Mouse (Mus musculus) regulatory T cell (primary cell): ENCODE measurements around the gene Ripor1.

Experiments used
- in situ Hi-C: fragments of 300-600 bp; cut with MboI, MseI; formaldehyde crosslinking; loops from one replicate; pipeline ENCODE4 v1.15.1; 2025; ENCODE audit warnings: high pct_unique_total_duplicates

Ripor1 gene

DNA sequence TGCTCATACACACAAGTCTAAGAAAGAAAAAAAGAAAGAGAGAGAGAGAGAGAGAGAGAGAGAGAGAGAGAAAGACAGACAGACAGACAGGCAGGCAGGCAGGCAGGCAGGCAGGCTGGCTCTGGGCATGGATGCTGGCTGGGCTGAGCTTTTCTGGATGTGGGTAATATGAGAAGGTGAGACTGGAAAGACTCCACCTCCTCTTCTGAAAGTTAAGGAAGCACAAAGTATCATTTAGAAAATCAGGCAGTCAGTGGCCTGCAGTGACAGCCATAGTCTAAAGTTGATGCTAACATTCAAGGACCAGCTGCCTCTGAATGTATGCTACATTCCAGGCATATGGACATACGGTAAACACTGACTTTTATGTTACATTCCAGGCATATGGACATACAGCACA is 19.8 kb downstream of the Ripor1 start:
- in situ Hi-C loops: no loop called here

DNA sequence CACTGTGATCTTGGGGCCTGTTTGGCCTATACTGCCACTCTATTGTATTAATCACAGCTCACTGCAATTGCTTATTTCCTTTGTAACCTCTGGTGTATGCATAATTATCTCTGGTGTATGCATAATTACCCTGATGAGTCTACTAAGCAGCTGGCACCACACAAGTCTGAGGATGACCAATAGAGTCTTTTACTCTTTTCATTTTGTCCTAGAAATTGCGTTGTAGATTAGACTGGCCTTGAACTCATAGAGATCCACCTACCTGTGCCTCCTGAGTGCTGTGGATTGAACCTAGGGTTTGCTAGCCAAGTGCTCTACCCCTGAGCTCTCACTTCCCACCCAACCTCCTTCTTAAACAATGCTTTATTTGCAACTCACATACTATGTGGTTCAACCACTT is 21.0 kb downstream of the Ripor1 start:
- in situ Hi-C loops: no loop called here

DNA sequence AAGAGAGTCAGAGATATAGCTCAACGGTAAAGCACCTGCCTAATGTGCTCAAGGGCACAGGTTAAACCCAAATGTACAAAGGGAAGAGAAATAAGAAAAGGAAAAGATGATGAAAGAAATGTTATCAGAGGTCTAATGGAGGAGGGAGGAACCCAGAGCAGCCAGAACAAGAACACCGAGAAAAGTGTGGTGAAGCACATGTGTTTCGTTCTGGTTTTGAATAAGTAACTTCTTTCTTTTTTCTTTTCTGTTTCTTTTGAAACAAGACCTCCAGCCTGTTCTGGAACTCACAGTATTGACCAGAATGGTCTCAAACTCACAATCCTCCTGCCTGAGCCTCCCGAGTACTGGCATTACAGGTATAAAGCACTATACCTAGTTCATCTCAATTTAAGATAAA is 24.3 kb downstream of the Ripor1 start:
- in situ Hi-C loops: no loop called here

DNA sequence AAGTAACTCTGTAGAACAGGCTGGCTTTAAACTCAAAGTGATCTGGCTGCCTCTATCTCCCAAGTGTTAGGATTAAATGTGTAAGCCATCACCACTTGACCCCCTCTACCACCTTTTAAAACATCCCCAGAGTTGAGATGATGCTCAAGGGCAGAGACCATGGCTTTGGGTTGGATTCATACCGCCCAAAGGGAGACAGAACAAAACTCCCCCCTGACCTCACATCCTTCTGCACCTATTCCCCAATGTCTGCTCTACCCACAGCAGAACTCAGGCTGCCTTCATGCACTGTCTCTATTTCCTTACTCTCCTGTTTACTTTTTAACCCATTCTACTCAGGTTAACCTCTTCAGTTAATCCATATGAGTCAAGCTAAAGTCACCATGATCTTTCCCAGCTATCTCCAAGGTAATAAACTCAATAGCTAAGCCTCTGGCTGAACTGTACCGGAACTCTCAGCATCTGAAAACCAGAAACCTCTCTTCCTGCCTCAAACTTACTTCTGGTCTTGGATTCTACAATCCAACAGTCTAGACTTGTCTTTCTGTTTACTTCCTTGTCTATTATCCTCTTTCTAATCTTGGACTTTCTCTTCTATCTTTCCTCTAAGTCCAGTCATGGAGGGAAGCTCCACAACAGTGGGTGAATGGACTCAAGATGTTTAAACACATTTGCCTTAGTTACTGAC is 29.9 kb downstream of the Ripor1 start:
- in situ Hi-C loops: no loop called here

DNA sequence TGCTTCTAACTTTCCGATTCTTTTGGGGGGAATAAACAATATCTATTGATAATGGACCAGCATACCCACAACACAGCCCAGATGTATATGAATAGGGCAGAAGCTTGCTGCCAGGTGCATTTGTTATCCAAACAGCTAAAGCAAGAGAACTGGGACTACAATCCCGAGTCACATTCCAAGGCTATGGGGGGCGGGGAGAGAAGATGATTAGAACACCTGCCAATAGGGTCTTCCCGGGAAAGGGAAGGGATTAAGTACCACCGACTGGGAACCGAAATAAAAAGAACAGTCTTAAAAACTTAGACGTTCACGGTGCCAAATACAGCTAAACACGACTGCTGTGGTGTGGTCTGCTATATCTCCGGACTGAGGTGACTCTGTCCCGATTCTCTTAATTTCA is 30.4 kb downstream of the Ripor1 start:
- in situ Hi-C loops: no loop called here

DNA sequence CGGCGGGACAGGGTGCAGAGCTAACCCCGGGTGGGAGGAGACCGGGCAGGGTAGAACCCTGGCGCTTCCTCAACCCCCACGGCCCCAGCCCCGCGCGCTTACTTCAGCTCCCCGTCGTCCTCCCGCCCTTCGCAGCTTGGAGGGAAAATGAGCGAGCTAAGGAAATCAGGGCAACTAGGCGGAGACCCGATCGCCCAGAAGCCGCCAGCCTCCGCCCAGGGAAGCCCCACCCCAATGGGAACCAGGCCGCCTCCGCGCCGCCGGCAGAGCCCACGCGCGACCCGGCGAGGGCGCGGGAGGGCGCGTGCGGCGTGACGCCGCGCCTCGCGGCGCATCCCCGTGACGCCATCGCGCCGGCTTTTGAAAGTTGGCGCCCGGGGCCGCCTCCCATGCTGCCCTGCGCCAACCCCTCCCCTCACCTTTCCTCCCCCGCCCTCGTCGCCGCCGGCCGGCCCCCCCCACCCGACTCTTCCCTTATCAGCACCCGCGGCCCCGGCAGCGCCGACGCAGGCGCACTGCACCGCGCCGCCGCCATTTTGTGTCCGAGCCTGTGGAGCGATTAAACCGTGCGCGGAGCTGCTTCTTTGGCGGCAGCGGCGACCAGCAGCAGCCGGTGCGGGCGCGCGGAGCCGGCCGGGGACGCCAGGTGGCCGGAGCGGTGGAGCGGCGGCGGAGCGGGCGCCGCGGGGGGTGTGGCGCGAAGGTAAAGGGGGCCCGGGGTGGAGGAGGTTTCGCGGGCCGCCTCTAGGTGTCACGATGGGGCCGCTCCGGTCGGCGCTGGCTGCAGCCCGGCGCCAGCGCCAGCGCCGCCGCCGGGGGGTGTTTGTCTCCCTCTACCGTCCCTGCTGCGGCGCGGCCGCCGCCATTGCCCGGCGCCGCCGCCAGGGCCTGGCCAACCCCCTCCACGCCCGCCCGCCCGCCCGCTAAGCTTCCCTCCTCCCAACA is 31.2 kb downstream of the Ripor1 start, which contains the start of gene Ctcf:
Gene Ctcf (plus strand): TSS at position 551 of the 945 bp plus-strand sequence.
- in situ Hi-C loops: no loop called here

DNA sequence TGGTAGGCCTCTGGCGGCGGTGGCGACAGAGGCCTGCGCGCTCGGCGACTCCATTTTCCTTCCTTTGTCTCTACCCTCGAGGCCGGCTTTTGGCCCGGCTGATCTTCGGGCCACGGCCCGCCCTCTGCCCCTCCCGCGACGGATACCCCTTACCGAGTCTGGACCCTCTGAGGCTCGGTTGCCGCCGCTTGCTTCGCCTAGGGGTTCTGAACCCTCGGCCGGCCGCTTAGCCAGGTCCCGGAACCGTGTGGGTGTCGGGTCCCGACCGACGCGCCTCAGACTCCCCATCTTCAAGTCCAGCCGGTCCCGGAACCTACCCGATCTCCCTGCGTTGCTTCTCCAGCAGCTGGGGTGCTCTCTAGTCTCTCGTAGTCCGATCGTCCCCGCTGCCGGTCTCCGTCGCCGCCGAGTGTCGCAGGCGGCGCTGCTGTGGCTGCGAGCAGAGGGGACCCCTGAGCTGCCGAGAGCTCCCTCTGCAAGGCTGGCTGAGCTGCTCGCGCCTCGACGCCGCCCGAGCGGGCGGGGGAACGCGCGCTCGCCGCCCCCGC is 32.0 kb downstream of the Ripor1 start, which contains the start of gene Agrp:
Gene Agrp (minus strand): TSS at position 431 of the 548 bp plus-strand sequence.
- in situ Hi-C loops: no loop called here

DNA sequence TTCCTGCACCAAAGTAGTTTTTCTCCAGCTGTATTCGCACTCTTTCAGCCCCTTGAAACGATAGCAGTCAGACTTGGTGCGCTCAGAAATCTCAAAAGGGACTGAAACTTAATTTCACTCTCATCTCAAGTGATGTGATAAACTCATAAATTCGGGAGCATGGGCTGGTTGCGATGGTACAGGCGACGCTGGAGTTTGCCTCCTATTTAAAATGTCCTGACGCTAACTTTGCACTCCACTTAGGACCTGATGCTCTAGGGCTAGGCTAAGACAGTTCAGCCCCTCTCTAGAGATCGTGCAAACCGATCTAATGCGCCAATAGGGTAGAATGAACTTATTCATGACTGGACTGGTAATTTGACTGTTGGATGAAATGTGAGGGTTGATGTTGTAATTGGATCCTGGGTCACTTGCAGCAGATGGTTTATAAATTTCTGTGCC is 32.6 kb downstream of the Ripor1 start:
- in situ Hi-C loops: no loop called here

DNA sequence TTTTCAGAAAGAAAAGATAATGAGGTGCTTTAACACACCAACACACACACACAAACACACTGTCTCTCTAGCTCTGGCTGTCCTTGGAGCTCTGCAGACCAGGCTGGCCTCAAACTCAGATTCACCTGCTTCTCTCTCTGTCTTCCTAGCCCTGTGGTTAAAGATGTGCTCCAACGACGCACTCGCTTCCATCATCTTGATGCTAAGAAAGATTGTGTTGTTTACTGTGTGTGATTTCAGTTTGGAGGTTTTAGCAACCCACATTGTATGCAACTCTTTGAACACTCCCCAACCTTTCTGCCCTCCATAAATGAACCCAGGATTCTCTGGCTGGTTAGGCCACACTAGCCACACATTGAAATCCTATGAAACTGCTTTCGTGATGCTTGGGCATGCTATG is 33.5 kb downstream of the Ripor1 start:
- in situ Hi-C loops: no loop called here

DNA sequence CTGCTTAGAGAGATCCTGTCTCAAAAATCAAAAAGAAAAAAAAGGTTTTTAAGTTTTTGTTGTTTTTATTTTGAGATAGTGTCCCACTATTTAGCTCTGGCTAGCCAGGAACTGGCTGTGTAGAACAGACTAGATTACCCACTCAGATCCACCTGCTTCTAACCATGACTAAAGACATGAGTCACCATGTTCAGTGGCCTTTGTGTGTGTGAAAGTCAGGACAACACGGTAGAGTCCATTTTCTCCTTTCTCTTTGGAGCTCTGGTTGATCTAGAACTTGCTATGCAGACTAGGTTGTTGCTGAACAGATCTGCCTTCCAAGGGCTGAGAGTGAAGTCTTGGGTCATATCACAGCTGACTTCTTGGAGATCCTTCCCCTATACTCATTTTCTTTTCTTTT is 34.8 kb downstream of the Ripor1 start:
- in situ Hi-C loops: no loop called here

DNA sequence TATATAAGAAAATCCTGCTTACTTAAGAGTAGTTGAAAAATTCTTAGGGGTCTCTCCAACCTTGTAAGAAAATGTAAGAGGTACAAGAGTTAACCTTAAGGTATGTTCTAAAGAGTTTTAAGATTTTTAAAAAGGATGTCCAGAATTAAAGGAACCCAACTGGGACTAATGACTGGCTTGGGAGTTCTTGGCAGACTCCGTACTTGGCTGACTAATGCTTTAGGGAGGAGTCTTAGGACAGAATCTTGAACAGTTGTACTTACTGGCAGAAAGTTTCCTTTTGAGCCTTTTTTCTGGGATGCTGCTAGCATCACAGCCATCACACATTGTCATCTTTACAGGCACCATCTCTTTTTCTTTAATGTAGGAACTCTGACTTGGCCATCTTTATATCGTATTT is 35.5 kb downstream of the Ripor1 start:
- in situ Hi-C loops: no loop called here

DNA sequence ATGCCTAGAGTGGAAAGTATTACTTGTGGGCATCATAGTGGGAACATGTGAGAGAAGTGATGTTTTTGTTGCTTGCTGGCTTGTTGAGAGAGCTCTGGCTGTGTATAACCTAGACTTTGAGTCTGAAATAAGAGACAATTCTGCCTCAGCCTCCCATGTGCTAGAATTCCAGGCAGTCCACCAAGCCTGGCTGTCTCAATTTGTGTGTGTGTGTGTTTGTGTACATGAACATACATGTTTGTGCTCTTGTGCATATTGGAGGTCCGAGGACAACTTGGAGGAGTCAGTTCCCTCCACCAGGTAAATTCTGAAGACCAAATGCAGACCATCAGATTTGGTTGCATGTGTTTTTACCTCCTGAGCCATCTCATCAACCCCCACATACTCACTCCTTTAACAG is 40.1 kb downstream of the Ripor1 start:
- in situ Hi-C loops: loop anchor here (5.0 kb wide), 1 partner anchor 33 kb away; no protein-coding TSS in a partner anchor

DNA sequence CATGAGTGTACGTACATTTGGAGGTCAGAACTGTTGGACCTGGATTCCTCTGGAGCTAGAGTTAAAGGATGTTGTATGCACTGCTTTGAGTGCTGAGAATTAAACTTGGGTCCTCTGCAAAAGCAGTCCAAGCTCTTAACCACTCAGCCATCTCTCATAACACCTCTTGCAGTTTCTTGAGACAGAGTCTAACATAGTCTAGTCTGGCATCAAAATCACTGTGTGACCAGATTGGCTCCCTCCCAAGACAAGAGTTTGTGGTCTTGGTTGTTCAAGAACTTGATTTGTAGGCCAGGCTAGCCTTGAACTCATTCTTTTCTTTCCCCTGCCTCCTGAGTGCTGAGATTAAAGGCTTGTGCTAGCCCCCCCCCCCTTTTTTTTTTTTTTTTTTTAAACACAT is 43.9 kb downstream of the Ripor1 start:
- in situ Hi-C loops: loop anchor here (5.0 kb wide), 1 partner anchor 37 kb away; no protein-coding TSS in a partner anchor

DNA sequence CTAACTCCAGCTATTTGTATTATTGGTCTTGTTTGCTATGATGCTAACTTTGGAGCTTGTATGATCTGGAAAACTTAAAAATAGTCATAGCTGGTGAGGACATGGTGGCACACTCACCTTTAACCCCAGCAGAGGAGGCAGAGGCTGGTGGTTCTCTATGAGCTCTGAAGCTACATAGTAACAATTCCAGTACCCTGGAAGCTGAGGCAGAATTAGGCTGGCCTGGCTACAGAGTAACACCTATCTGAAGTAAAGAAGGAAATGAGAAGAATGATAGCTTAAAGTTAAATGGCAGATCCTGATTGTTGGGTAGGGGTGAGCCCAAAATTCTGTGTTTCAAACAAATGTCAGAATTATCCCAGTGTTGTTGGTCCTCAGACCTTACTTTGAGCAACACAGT is 52.6 kb downstream of the Ripor1 start:
- in situ Hi-C loops: no loop called here

DNA sequence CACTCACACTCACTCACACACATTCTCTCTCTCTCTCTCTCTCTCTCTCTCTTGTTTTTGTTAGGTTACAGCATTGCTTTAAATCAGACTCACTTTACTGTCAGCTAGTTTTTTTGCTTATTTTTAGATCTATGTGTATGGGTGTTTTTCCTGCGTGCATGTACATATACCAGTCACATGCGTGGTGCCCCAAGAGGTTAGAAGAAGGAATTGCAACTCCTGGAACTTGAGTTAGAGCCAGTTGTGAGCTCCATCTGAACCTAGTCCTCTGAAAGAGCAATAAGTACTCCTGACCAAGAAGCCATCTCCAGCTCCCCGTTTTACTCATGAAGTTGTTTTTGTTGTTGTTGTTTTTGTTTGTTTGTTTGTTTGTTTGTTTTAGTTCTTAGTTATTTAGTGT is 56.1 kb downstream of the Ripor1 start:
- in situ Hi-C loops: no loop called here
